Mouse (Mus musculus) brain, embryonic 14.5 days (tissue): ENCODE results near the gene Rbfox2. TPM values are rescaled to one million over a fixed set of nuclear protein-coding genes. Genes with fewer than 3 reads are reported as not detected.

Experiments
- DNase-seq: peaks from one replicate; pipeline ENCODE4 v3.0.0-alpha.2; 2011; ENCODE audit warnings: low read depth
- CTCF ChIP-seq: fragments of 200-500 bp; IDR thresholded peaks from 2 replicates; pipeline ENCODE4 v1.5.1; 2012; ENCODE audit warnings: inconsistent platforms, mild to moderate bottlenecking, moderate library complexity, borderline replicate concordance; ENCODE audit not compliant: insufficient read depth, insufficient read length; ENCODE audit errors: extremely low read depth
- POLR2A ChIP-seq: fragments of 200-500 bp; IDR thresholded peaks from 2 replicates; pipeline ENCODE4 v1.6.1; 2012; ENCODE audit warnings: mild to moderate bottlenecking, inconsistent platforms, borderline replicate concordance; ENCODE audit not compliant: poor library complexity, insufficient read depth, insufficient read length, severe bottlenecking; ENCODE audit errors: extremely low read depth
- polyA plus RNA-seq: library from polyadenylated mRNA; depleted of rRNA; stranded (reverse); fragments of >200 nt; gene quantifications from 2 replicates; pipeline ENCODE4 v1.2.3, GENCODE M21; 2012

The Rbfox2 gene
- polyA plus RNA-seq, 1 experiment: 367 TPM

GRCm38 (mm10) chr15:77095216-77095615 lies 211.6 kb downstream of the Rbfox2 start:
- no peak for DNase-seq
- no peak for TF ChIP-seq POLR2A
- no peak for TF ChIP-seq CTCF

- DNase-seq: no peak
- TF ChIP-seq CTCF (no peak), POLR2A (no peak)
These were observed 212.4 kb downstream of the Rbfox2 start for GRCm38 (mm10) chr15:77094431-77094830.

- TF ChIP-seq CTCF (no peak), POLR2A (no peak)
- no peak for DNase-seq
These were observed 215.4 kb downstream of the Rbfox2 start for GRCm38 (mm10) chr15:77091394-77091793.

GRCm38 (mm10) chr15:77090531-77090930 lies 216.3 kb downstream of the Rbfox2 start:
- TF ChIP-seq CTCF (no peak), POLR2A (no peak)
- no peak for DNase-seq

- DNase-seq: no peak
- no peak for TF ChIP-seq CTCF
- TF ChIP-seq POLR2A: no peak
These were observed 217.6 kb downstream of the Rbfox2 start for GRCm38 (mm10) chr15:77089249-77089648.

GRCm38 (mm10) chr15:77086488-77086887 lies 220.3 kb downstream of the Rbfox2 start:
- no peak for TF ChIP-seq CTCF
- TF ChIP-seq POLR2A: no peak
- DNase-seq: no peak

- TF ChIP-seq POLR2A (no peak), CTCF (no peak)
- DNase-seq: no peak
These were observed 221.0 kb downstream of the Rbfox2 start for GRCm38 (mm10) chr15:77085818-77086217.

- TF ChIP-seq POLR2A: no peak
- no peak for TF ChIP-seq CTCF
- no peak for DNase-seq
These were observed 225.3 kb downstream of the Rbfox2 start for GRCm38 (mm10) chr15:77081454-77081853.

GRCm38 (mm10) chr15:77080684-77081254 lies 226.0 kb downstream of the Rbfox2 start:
- TF ChIP-seq CTCF (no peak), POLR2A (no peak)
- DNase-seq: no peak

GRCm38 (mm10) chr15:77079890-77080361 lies 226.9 kb downstream of the Rbfox2 start:
- no peak for TF ChIP-seq CTCF
- TF ChIP-seq POLR2A: no peak
- DNase-seq: no peak

- no peak for TF ChIP-seq POLR2A
- TF ChIP-seq CTCF: no peak
- no peak for DNase-seq
These were observed 227.5 kb downstream of the Rbfox2 start for GRCm38 (mm10) chr15:77079256-77079822.

- DNase-seq: no peak
- TF ChIP-seq POLR2A: no peak
- no peak for TF ChIP-seq CTCF
These were observed 228.0 kb downstream of the Rbfox2 start for GRCm38 (mm10) chr15:77078786-77079185.
